Mouse (Mus musculus) erythroblast, adult 5-6 weeks (primary cell): Measurements from ENCODE around the gene Mboat2. TPM values are rescaled to one million over a fixed set of nuclear protein-coding genes. Genes with fewer than 3 reads are reported as not detected.

Experiments
- ATAC-seq: replicated peaks from 2 replicates; pipeline ENCODE4 v1.8.0; 2016; ENCODE audit warnings: moderate number of reproducible peaks, mild to moderate bottlenecking, moderate TSS enrichment, inconsistent platforms; ENCODE audit not compliant: poor library complexity, low FRiP score, severe bottlenecking
- total RNA-seq, 2 experiments: library from RNA; stranded (forward) in 1 of 2; stranded (reverse) in 1 of 2; fragments of 150-400 nt in 1 of 2; fragments of 200-764, 138-1000 nt in 1 of 2; gene quantifications; 2 replicates each; pipeline versions ENCODE4 v1.2.3 to v1.2.4; 2015 to 2017; ENCODE audit warnings: low replicate concordance in 2 of 2

Gene Mboat2
- total RNA-seq (2015; ENCODE audit: low replicate concordance), result 14.0 and 15.4 TPM in 2 replicates
- total RNA-seq (2017; ENCODE audit: low replicate concordance), result 22.3 and 28.5 TPM in 2 replicates

GRCm38 (mm10) chr12:24830766-24831152 is at the start of gene Mboat2:
TSS of gene Mboat2 (plus strand) at chr12:24830879.
- peak; percentile 75 for ATAC-seq

GRCm38 (mm10) chr12:24783735-24784134 is 46.9 kb upstream of the Mboat2 start:
- ATAC-seq, result no peak

- ATAC-seq, result no peak
Observed at GRCm38 (mm10) chr12:24785882-24786281, 44.8 kb upstream of the Mboat2 start.

- ATAC-seq, result no peak
Observed at GRCm38 (mm10) chr12:24786316-24786715, 44.4 kb upstream of the Mboat2 start.

- no peak for ATAC-seq
Observed at GRCm38 (mm10) chr12:24789659-24790058, 41.0 kb upstream of the Mboat2 start.

- peak; percentile 48 for ATAC-seq
Observed at GRCm38 (mm10) chr12:24811230-24811629, 19.4 kb upstream of the Mboat2 start.

GRCm38 (mm10) chr12:24811906-24812305 is 18.8 kb upstream of the Mboat2 start:
- no peak for ATAC-seq

- ATAC-seq, result peak; percentile 20; the same call in 1 of the 2 replicates
Observed at GRCm38 (mm10) chr12:24822831-24823230, 7.8 kb upstream of the Mboat2 start.

- no peak for ATAC-seq
Observed at GRCm38 (mm10) chr12:24823636-24824354, 6.9 kb upstream of the Mboat2 start.

GRCm38 (mm10) chr12:24830086-24830485 is 593 bp upstream of the Mboat2 start:
- no peak for ATAC-seq

- ATAC-seq, result peak; percentile 70
Observed at GRCm38 (mm10) chr12:24831153-24831963, 679 bp downstream of the Mboat2 start.

GRCm38 (mm10) chr12:24831964-24832427 is 1.3 kb downstream of the Mboat2 start:
- ATAC-seq, result peak; percentile 43

GRCm38 (mm10) chr12:24832438-24832837 is 1.8 kb downstream of the Mboat2 start:
- peak; percentile 3; the same call in 1 of the 2 replicates for ATAC-seq

- ATAC-seq, result no peak
Observed at GRCm38 (mm10) chr12:24837947-24838346, 7.3 kb downstream of the Mboat2 start.

- ATAC-seq, result no peak
Observed at GRCm38 (mm10) chr12:24841115-24841879, 10.6 kb downstream of the Mboat2 start.

GRCm38 (mm10) chr12:24842299-24842910 is 11.7 kb downstream of the Mboat2 start:
- ATAC-seq, result no peak

GRCm38 (mm10) chr12:24843395-24844072 is 12.9 kb downstream of the Mboat2 start:
- ATAC-seq, result no peak

GRCm38 (mm10) chr12:24845344-24845743 is 14.7 kb downstream of the Mboat2 start:
- peak; percentile 66 for ATAC-seq

- no peak for ATAC-seq
Observed at GRCm38 (mm10) chr12:24848107-24848506, 17.4 kb downstream of the Mboat2 start.
